Mouse (Mus musculus) left cerebral cortex, postnatal 25 days (tissue): ENCODE measurements around the gene Fam3c. TPM values are rescaled to one million over a fixed set of nuclear protein-coding genes. Genes with fewer than 3 reads are reported as not detected.
"Not testable (repeated sequence)": the region's sequence is repeated elsewhere in the genome, so short reads cannot be mapped to it uniquely, and the experiment has no call there.

Source experiments
- DNase-seq, 2 experiments: peaks; one replicate each; pipeline ENCODE4 v3.0.0; 2022; ENCODE audit warnings: low spot score in 2 of 2, mixed read lengths in 1 of 2
- intact Hi-C: fragments of 180-260 bp; cut with DNase I; formaldehyde crosslinking; loops from one replicate; pipeline ENCODE4 v1.15.1; 2025
- total RNA-seq, 2 experiments: library from RNA; stranded (reverse); gene quantifications; 2 replicates each; pipeline ENCODE4 v1.2.3; 2021

Gene Fam3c
- total RNA-seq, 2 experiments from 2014 or later = 85.2 to 87.6 TPM

- intact Hi-C loops = loop anchor here (1.0 to 10.0 kb wide), 3 partner anchors 169 to 659 kb away; no protein-coding TSS in a partner anchor
- peak; percentile 84 to 86 for DNase-seq
These were observed 30.5 kb downstream of the Fam3c start for GRCm38 (mm10) chr6:22325364-22326072.

- no peak for DNase-seq
- intact Hi-C loops = no loop called here
These were observed 58.0 kb downstream of the Fam3c start for GRCm38 (mm10) chr6:22298059-22298458.

DNA sequence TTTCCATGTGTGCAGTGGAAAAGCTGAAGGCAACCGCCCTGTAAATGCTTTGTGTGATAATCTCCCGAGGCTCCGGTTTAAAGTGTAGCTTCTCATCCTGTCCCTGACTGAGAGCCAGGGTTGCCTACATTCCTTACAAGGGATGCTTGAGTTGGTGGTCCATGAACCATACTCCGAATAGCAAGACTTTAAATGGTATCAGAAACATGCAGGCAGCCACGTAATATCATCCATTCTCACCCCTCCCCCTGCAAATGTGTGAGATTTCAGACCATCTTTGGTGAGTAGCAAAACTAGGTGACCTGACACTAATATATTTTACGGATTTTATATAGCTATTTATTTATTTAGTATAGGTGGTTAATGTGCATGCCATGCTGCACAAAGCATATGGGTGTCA lies 59.0 kb downstream of the Fam3c start:
- no peak for DNase-seq
- intact Hi-C loops = no loop called here

DNA sequence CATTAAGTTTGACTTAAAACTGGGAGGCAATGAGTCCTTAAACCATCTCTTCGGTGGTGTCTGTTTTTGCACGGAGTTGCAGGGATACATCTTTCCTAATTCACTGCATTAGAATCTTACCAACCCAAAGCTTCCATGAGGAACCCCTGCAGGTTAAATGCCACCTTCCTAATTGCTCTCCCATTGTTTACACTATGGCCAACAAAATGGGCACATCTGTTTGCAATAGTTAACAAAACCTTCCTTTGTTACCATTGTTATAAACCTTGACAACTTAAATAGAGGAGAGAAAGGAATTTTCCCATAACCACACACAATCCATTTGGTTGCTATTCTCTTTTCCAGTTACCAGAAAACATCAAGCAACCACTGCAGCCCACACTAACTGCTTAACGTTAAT lies 62.1 kb downstream of the Fam3c start:
- intact Hi-C loops = no loop called here
- no peak for DNase-seq

GRCm38 (mm10) chr6:22292056-22292455 lies 64.0 kb downstream of the Fam3c start:
- DNase-seq = no peak
- intact Hi-C loops = no loop called here

- no peak for DNase-seq
- intact Hi-C loops = no loop called here
These were observed 65.3 kb downstream of the Fam3c start for GRCm38 (mm10) chr6:22290790-22291189.

- intact Hi-C loops = loop anchor here (5.0 kb wide), 2 partner anchors 167 to 968 kb away; no protein-coding TSS in a partner anchor
- DNase-seq = no peak
These were observed 66.5 kb downstream of the Fam3c start for GRCm38 (mm10) chr6:22289461-22290021.

- peak; percentile 23 to 29 for DNase-seq
- intact Hi-C loops = loop anchor here (5.0 kb wide), 2 partner anchors 167 to 968 kb away; no protein-coding TSS in a partner anchor
These were observed 67.1 kb downstream of the Fam3c start for GRCm38 (mm10) chr6:22288737-22289460.

DNA sequence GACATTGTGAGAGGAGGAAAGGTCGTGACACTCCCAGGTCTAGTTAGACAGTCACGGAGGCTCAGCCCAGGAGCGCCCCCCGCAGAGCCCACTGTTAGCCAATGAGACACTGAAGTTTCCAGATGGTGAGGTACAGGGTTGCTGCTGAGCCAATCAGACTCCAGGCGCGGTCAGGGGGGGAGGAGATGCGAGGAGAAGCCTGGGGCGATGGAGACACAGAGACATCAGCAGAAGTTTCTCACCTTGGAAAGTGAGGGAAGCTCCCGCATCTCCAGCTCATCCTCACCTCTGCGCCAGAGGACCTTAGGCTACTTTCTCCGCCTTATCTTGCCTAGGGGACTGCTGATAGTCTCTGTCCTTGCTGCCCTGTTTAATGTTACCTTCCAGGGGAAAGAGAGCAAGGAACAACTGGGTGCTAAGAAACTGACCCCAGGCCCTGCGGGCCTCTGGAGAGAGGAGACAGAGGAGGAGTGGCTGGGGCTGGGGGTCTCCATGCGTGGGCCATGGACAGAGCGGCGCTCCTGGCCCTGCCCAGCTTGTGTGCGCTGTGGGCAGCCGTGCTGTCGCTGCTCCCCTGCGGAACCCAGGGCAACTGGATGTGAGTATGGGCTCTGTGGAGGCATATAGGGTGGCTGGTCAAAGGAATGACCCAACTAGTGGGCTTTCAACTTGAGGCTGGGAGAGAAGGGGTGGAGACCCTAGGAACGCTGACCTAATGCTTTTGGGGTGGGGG lies 67.9 kb downstream of the Fam3c start, which contains the start of gene Wnt16:
TSS of gene Wnt16 (plus strand) at position 224 of the 733 bp plus-strand sequence.
- peak; percentile 17 to 48 for DNase-seq
- intact Hi-C loops = loop anchor here (5.0 kb wide), 2 partner anchors 166 to 969 kb away; no protein-coding TSS in a partner anchor

DNA sequence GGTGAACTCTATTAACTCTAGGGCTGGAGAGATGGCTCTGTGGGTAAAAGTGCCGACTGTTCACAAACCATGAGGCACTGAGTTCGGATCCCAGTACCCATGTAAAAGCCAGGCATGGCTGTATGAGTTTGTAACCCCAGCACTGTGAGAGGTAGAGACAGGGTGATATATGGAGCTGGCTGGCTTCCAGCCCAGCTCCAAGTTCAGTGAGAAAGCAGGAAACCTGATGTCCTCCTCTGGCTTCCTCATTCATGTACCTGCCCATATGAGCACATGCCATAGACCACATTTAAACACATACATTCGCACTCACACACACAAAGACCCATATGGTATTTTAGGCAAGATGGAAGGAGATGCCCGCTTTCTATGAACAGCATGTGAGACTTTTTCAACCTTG lies 73.6 kb downstream of the Fam3c start:
- intact Hi-C loops = no loop called here
- no peak for DNase-seq

GRCm38 (mm10) chr6:22280217-22280861 lies 75.7 kb downstream of the Fam3c start:
- DNase-seq = peak; percentile 10 to 54
- intact Hi-C loops = no loop called here

- intact Hi-C loops = no loop called here
- no peak for DNase-seq
These were observed 78.1 kb downstream of the Fam3c start for GRCm38 (mm10) chr6:22277941-22278340.

GRCm38 (mm10) chr6:22269840-22270521 lies 86.1 kb downstream of the Fam3c start:
- intact Hi-C loops = no loop called here
- no peak for DNase-seq

GRCm38 (mm10) chr6:22268677-22269076 lies 87.4 kb downstream of the Fam3c start:
- intact Hi-C loops = no loop called here

DNA sequence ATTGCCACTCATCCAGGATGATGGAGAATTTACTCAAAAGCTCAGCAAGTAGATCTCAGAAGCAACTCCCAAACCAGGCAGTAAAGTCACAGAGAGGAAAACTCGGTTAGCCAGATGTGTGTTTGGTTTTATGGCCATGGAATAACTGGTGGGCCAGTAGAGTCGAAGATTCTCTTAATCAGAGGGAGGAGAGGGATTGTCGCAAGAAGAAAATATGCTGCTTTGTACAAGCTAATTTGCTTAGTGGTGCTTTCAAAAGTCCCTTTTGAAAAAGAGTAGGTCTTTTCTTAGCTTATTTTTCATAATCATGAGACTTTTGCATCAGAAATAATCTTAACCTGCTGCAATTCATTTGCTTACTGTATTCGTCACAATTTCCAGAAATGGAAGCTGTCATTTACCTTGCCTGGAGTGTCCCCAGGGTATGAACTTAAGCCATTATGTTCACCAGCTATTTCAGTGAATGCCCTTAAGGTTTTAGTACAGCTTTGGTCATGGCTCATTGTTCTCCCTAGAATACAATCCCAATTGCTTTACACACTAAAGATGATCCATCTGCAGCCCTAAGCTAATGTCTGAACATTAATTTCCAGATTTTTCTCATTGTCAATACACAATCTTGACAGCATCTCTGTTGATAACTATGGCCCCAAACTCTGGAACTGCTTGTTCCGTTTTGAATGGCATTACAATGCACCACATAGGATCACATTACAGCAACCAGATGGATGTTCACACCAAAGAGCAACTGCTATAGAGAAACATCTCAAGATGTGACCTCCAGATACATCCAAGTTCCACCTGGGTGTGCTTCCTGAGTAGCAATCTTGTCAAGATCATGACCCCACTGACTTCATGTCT lies 88.0 kb downstream of the Fam3c start:
- intact Hi-C loops = no loop called here
- no peak for DNase-seq

More at GRCm38 (mm10) chr6:22268677-22269076, 87.4 kb downstream of the Fam3c start:
- DNase-seq = no peak

- intact Hi-C loops = no loop called here
- DNase-seq = no peak
These were observed 90.0 kb downstream of the Fam3c start for GRCm38 (mm10) chr6:22266018-22266417.

DNA sequence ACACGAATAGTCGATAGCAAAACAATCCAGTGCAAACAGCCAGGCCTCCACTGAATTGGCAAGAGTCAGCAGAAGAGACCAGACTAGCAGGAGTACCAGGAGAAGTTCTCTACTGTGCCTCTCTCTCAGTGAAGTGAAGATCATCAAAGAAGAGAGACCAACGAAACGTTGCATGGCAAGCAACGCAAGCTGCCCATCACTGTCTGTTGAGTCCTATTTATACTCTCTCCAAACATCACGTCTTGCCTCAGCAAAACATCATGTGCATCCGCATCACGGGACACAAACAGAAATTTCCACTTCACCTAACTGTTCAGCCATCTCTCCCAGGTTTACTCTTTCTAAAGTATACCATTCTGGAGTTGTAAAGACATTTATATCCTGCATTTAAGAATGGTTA lies 91.9 kb downstream of the Fam3c start:
- intact Hi-C loops, DNase-seq: not testable (repeated sequence)

DNA sequence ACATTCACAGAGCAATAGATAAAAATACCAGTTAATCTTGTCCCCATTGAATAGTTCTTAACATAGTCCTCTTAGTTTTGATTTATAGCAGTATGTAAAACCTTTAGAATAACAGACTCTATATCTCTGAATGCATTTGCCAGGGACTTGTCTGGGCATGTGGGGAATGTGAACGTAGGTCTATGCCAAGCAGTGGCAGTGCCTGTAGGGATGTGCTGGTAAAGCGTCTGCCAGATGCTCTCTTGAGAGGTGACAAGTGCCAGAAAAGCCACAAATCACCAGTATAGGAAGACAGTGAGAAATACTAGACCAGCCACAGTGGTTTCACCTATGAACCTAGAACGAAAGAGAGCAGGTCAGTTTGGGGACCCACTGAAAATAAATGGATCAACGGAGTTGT lies 93.5 kb downstream of the Fam3c start:
- intact Hi-C loops = no loop called here

More for the DNA sequence above, 93.5 kb downstream of the Fam3c start:
- DNase-seq = no peak
